Mouse (Mus musculus): ENCODE measurements around the gene Efna4. TPM values are rescaled to one million over a fixed set of nuclear protein-coding genes. Genes with fewer than 3 reads are reported as not detected.

The Efna4 gene
- polyA plus RNA-seq, 1 experiment from 2014 or later: 11.7 TPM

GRCm38 (mm10) chr3:89294195-89294594, 43.6 kb downstream of the Efna4 start:
- 68% methylated on average over 5 of the region's 5 CpGs for WGBS
- Histone ChIP-seq H3K9ac (ENCODE audit: low read length) (no peak overlapping the region), H3K27me3 (ENCODE audit: control insufficient read depth, insufficient read depth, low read length) (no peaks in the 10 kb centered on the region), H3K27ac (replicated peaks) (no peak overlapping the region), H3K9me3 (ENCODE audit: control insufficient read depth, low read length) (no peaks in the 10 kb centered on the region), H3K4me2 (replicated peaks; ENCODE audit: low read depth) (no peak overlapping the region), H3K4me3 (ENCODE audit: low read depth, low read length) (no peak overlapping the region), H3K36me3 (ENCODE audit: control insufficient read depth, insufficient read depth, low read length) (no peaks in the 10 kb centered on the region), H3K4me1 (replicated peaks; ENCODE audit: control insufficient read depth, insufficient read depth) (no peaks in the 10 kb centered on the region)
- TF ChIP-seq EP300 (optimal IDR thresholded peaks at IDR 0.05): no peak
- no peak for TF ChIP-seq CTCF (IDR thresholded peaks at IDR 0.05; ENCODE audit: low read depth)
- DNase-seq (ENCODE audit: low spot score) (no peak), ATAC-seq (ENCODE audit: low FRiP score, low TSS enrichment) (no peak)

GRCm38 (mm10) chr3:89293247-89293918, 44.4 kb downstream of the Efna4 start:
- WGBS: 82% methylated on average over 11 of the region's 11 CpGs
- Histone ChIP-seq H3K4me3 (ENCODE audit: low read depth, low read length) (no peak overlapping the region), H3K27me3 (ENCODE audit: control insufficient read depth, insufficient read depth, low read length) (no peaks in the 10 kb centered on the region), H3K9me3 (ENCODE audit: control insufficient read depth, low read length) (no peaks in the 10 kb centered on the region), H3K9ac (ENCODE audit: low read length) (no peak overlapping the region), H3K27ac (replicated peaks) (no peak overlapping the region), H3K36me3 (ENCODE audit: control insufficient read depth, insufficient read depth, low read length) (no peaks in the 10 kb centered on the region), H3K4me1 (replicated peaks; ENCODE audit: control insufficient read depth, insufficient read depth) (no peaks in the 10 kb centered on the region), H3K4me2 (replicated peaks; ENCODE audit: low read depth) (no peak overlapping the region)
- ATAC-seq (ENCODE audit: low FRiP score, low TSS enrichment): no peak
- no peak for DNase-seq (ENCODE audit: low spot score)
- TF ChIP-seq EP300 (optimal IDR thresholded peaks at IDR 0.05): no peak
- no peak for TF ChIP-seq CTCF (IDR thresholded peaks at IDR 0.05; ENCODE audit: low read depth)

GRCm38 (mm10) chr3:89292303-89292702, 45.5 kb downstream of the Efna4 start:
- 71% methylated on average over 5 of the region's 5 CpGs for WGBS
- H3K27ac ChIP-seq (replicated peaks): no peak overlapping the region

GRCm38 (mm10) chr3:89291874-89292273, 46.0 kb downstream of the Efna4 start:
- Histone ChIP-seq H3K4me1 (replicated peaks; ENCODE audit: control insufficient read depth, insufficient read depth) (no peaks in the 10 kb centered on the region), H3K27ac (replicated peaks) (no peak overlapping the region), H3K4me2 (replicated peaks; ENCODE audit: low read depth) (no peak overlapping the region), H3K36me3 (ENCODE audit: control insufficient read depth, insufficient read depth, low read length) (no peaks in the 10 kb centered on the region), H3K9ac (ENCODE audit: low read length) (no peak overlapping the region), H3K9me3 (ENCODE audit: control insufficient read depth, low read length) (no peaks in the 10 kb centered on the region), H3K27me3 (ENCODE audit: control insufficient read depth, insufficient read depth, low read length) (no peaks in the 10 kb centered on the region), H3K4me3 (ENCODE audit: low read depth, low read length) (no peak overlapping the region)
- 60% methylated on average over 10 of the region's 10 CpGs for WGBS
- TF ChIP-seq CTCF (IDR thresholded peaks at IDR 0.05; ENCODE audit: low read depth): no peak
- TF ChIP-seq EP300 (optimal IDR thresholded peaks at IDR 0.05): no peak
- no peak for DNase-seq (ENCODE audit: low spot score)
- ATAC-seq (ENCODE audit: low FRiP score, low TSS enrichment): no peak

More at GRCm38 (mm10) chr3:89292303-89292702, 45.5 kb downstream of the Efna4 start:
- DNase-seq (ENCODE audit: low spot score): no peak
- TF ChIP-seq EP300 (optimal IDR thresholded peaks at IDR 0.05): no peak
- TF ChIP-seq CTCF (IDR thresholded peaks at IDR 0.05; ENCODE audit: low read depth): no peak
- Histone ChIP-seq H3K4me2 (replicated peaks; ENCODE audit: low read depth) (no peak overlapping the region), H3K36me3 (ENCODE audit: control insufficient read depth, insufficient read depth, low read length) (no peaks in the 10 kb centered on the region), H3K9me3 (ENCODE audit: control insufficient read depth, low read length) (no peaks in the 10 kb centered on the region), H3K4me3 (ENCODE audit: low read depth, low read length) (no peak overlapping the region), H3K9ac (ENCODE audit: low read length) (no peak overlapping the region), H3K4me1 (replicated peaks; ENCODE audit: control insufficient read depth, insufficient read depth) (no peaks in the 10 kb centered on the region), H3K27me3 (ENCODE audit: control insufficient read depth, insufficient read depth, low read length) (no peaks in the 10 kb centered on the region)
- ATAC-seq (ENCODE audit: low FRiP score, low TSS enrichment): no peak

GRCm38 (mm10) chr3:89288503-89288928, 49.3 kb downstream of the Efna4 start:
- H3K9ac ChIP-seq (ENCODE audit: low read length): no peak overlapping the region
- no peaks in the 10 kb centered on the region for H3K4me1 ChIP-seq (replicated peaks; ENCODE audit: control insufficient read depth, insufficient read depth)
- H3K36me3 ChIP-seq (ENCODE audit: control insufficient read depth, insufficient read depth, low read length): no peaks in the 10 kb centered on the region
- TF ChIP-seq CTCF (IDR thresholded peaks at IDR 0.05; ENCODE audit: low read depth) (peak; percentile 36), EP300 (optimal IDR thresholded peaks at IDR 0.05) (no peak)
- no peaks in the 10 kb centered on the region for H3K9me3 ChIP-seq (ENCODE audit: control insufficient read depth, low read length)
- DNase-seq (ENCODE audit: low spot score): peak; percentile 60
- ATAC-seq (ENCODE audit: low FRiP score, low TSS enrichment): peak; percentile 64
- H3K27me3 ChIP-seq (ENCODE audit: control insufficient read depth, insufficient read depth, low read length): no peaks in the 10 kb centered on the region
- H3K27ac ChIP-seq (replicated peaks): no peak overlapping the region
- 26% methylated on average over 7 of the region's 7 CpGs for WGBS
- no peak overlapping the region for H3K4me3 ChIP-seq (ENCODE audit: low read depth, low read length)
- no peak overlapping the region for H3K4me2 ChIP-seq (replicated peaks; ENCODE audit: low read depth)

GRCm38 (mm10) chr3:89287286-89287685, 50.5 kb downstream of the Efna4 start:
- Histone ChIP-seq H3K27ac (replicated peaks) (no peak overlapping the region), H3K27me3 (ENCODE audit: control insufficient read depth, insufficient read depth, low read length) (no peaks in the 10 kb centered on the region), H3K4me2 (replicated peaks; ENCODE audit: low read depth) (no peak overlapping the region), H3K4me1 (replicated peaks; ENCODE audit: control insufficient read depth, insufficient read depth) (no peaks in the 10 kb centered on the region), H3K9me3 (ENCODE audit: control insufficient read depth, low read length) (no peaks in the 10 kb centered on the region), H3K36me3 (ENCODE audit: control insufficient read depth, insufficient read depth, low read length) (no peaks in the 10 kb centered on the region), H3K4me3 (ENCODE audit: low read depth, low read length) (no peak overlapping the region), H3K9ac (ENCODE audit: low read length) (no peak overlapping the region)
- no peak for DNase-seq (ENCODE audit: low spot score)
- TF ChIP-seq EP300 (optimal IDR thresholded peaks at IDR 0.05) (no peak), CTCF (IDR thresholded peaks at IDR 0.05; ENCODE audit: low read depth) (no peak)
- WGBS: 49% methylated on average over 5 of the region's 5 CpGs
- ATAC-seq (ENCODE audit: low FRiP score, low TSS enrichment): no peak

All from stomach, postnatal 0 days (tissue).